Mouse (Mus musculus) CH12.LX (cell line): ENCODE measurements at regions not wholly inside any gene's neighbourhood (a gene's known extent, or its start where the extent isn't known, plus 50 kb on each side); places are given as distances from the start of the nearest gene placed in this dataset.

Experiments used
- DNase-seq: peaks from one replicate; pipeline ENCODE4 v3.0.0-alpha.2; 2013; ENCODE audit errors: extremely low read depth
- H3K27ac ChIP-seq: 2 replicates; pipeline ENCODE4 v1.5.1; 2012; ENCODE audit warnings: low read depth, mild to moderate bottlenecking, control low read depth, moderate library complexity; ENCODE audit not compliant: insufficient read depth
- H3K27me3 ChIP-seq: replicated peaks from 2 replicates; pipeline ENCODE3; 2012; ENCODE audit warnings: inconsistent platforms
- H3K36me3 ChIP-seq, 2 experiments: replicated peaks in 1 of 2; 2 replicates each; pipeline versions ENCODE3 to v1.6.1; 2012; ENCODE audit warnings: inconsistent platforms in 1 of 2, low read length in 1 of 2, mild to moderate bottlenecking in 1 of 2, mixed read lengths in 1 of 2, moderate library complexity in 1 of 2; ENCODE audit not compliant: control insufficient read depth in 1 of 2, insufficient read depth in 1 of 2
- H3K4me1 ChIP-seq, 2 experiments: 2 replicates each; pipeline ENCODE4 v1.6.1; 2012; ENCODE audit warnings: inconsistent platforms in 1 of 2, moderate library complexity in 1 of 2; ENCODE audit not compliant: insufficient read depth in 2 of 2, control insufficient read depth in 1 of 2
- H3K4me2 ChIP-seq: 2 replicates; pipeline ENCODE4 v1.6.1; 2012; ENCODE audit warnings: low read depth, mild to moderate bottlenecking, control low read depth; ENCODE audit not compliant: poor library complexity, insufficient read depth, severe bottlenecking
- H3K4me3 ChIP-seq, 3 experiments: fragments of 150-350 bp in 1 of 3; sonication (generic) in 1 of 3; replicated peaks in 1 of 3; 2 replicates each; pipeline versions ENCODE3 to v1.5.1; 2011 to 2012; ENCODE audit warnings: low read depth in 2 of 3, low read length in 2 of 3, mild to moderate bottlenecking in 2 of 3, moderate library complexity in 2 of 3, control low read depth in 1 of 3, improper control_type of control experiment in 1 of 3, inconsistent platforms in 1 of 3, mixed read lengths in 1 of 3; ENCODE audit not compliant: poor library complexity in 1 of 3
- H3K79me2 ChIP-seq: replicated peaks from 2 replicates; pipeline ENCODE4 v1.6.1; 2012; ENCODE audit warnings: mild to moderate bottlenecking, moderate library complexity; ENCODE audit not compliant: control insufficient read depth, poor library complexity, insufficient read depth, severe bottlenecking; ENCODE audit errors: extremely low read depth
- H3K9ac ChIP-seq: 2 replicates; pipeline ENCODE4 v1.6.1; 2012; ENCODE audit warnings: low read depth, mild to moderate bottlenecking, control low read depth, moderate library complexity; ENCODE audit not compliant: insufficient read depth
- H3K9me3 ChIP-seq: replicated peaks from 2 replicates; pipeline ENCODE3; 2012; ENCODE audit warnings: low read length, inconsistent platforms, mixed read lengths
- CHD1 ChIP-seq: IDR thresholded peaks from 2 replicates; pipeline ENCODE4 v1.6.1; 2012; ENCODE audit warnings: low read depth, low read length, improper control_type of control experiment, inconsistent platforms
- ELF1 ChIP-seq: IDR thresholded peaks from 2 replicates; pipeline ENCODE4 v1.6.1; 2014; ENCODE audit warnings: low read depth, mild to moderate bottlenecking, inconsistent platforms, low read length, improper control_type of control experiment
- EP300 ChIP-seq: IDR thresholded peaks from 2 replicates; pipeline ENCODE4 v1.6.1; 2011; ENCODE audit warnings: low read length, improper control_type of control experiment
- IRF4 ChIP-seq: IDR thresholded peaks from 2 replicates; pipeline ENCODE4 v1.6.1; 2014; ENCODE audit warnings: low read depth, mild to moderate bottlenecking, inconsistent platforms, low read length, improper control_type of control experiment
- JUND ChIP-seq: conservative IDR thresholded peaks from 2 replicates; pipeline ENCODE4 v1.6.1; 2011; ENCODE audit warnings: low read depth, low read length, improper control_type of control experiment
- KAT2A ChIP-seq: IDR thresholded peaks from 2 replicates; pipeline ENCODE4 v1.6.1; 2012; ENCODE audit warnings: low read length, improper control_type of control experiment, inconsistent platforms; ENCODE audit not compliant: insufficient replicate concordance
- MAFK ChIP-seq: IDR thresholded peaks from 2 replicates; pipeline ENCODE4 v1.6.1; 2011; ENCODE audit warnings: low read length, improper control_type of control experiment; ENCODE audit not compliant: insufficient replicate concordance
- MXI1 ChIP-seq: IDR thresholded peaks from 2 replicates; pipeline ENCODE4 v1.6.1; 2011; ENCODE audit warnings: mild to moderate bottlenecking, low read depth, low read length, improper control_type of control experiment
- MYC ChIP-seq: IDR thresholded peaks from 2 replicates; pipeline ENCODE4 v1.6.1; 2011; ENCODE audit warnings: low read depth, mild to moderate bottlenecking, improper control_type of control experiment, low read length
- NRF1 ChIP-seq: IDR thresholded peaks from 2 replicates; pipeline ENCODE4 v1.6.1; 2014; ENCODE audit warnings: low read depth, mild to moderate bottlenecking, inconsistent platforms, low read length, improper control_type of control experiment, moderate library complexity
- PAX5 ChIP-seq: IDR thresholded peaks from 2 replicates; pipeline ENCODE4 v1.6.1; 2012; ENCODE audit warnings: low read length, inconsistent platforms, mixed read lengths
- POLR2A ChIP-seq: IDR thresholded peaks from 2 replicates; pipeline ENCODE4 v1.6.1; 2011; ENCODE audit warnings: low read depth, mild to moderate bottlenecking, improper control_type of control experiment, low read length
- RAD21 ChIP-seq: IDR thresholded peaks from 2 replicates; pipeline ENCODE4 v1.6.1; 2011; ENCODE audit warnings: low read depth, mild to moderate bottlenecking, low read length, improper control_type of control experiment, moderate library complexity
- RCOR1 ChIP-seq: conservative IDR thresholded peaks from 2 replicates; pipeline ENCODE4 v1.6.1; 2012; ENCODE audit warnings: low read depth, mild to moderate bottlenecking, inconsistent platforms, low read length, improper control_type of control experiment
- SIN3A ChIP-seq: IDR thresholded peaks from 2 replicates; pipeline ENCODE4 v1.6.1; 2012; ENCODE audit warnings: low read length, improper control_type of control experiment, inconsistent platforms
- TBP ChIP-seq: conservative IDR thresholded peaks from 2 replicates; pipeline ENCODE4 v1.6.1; 2011; ENCODE audit warnings: low read depth, low read length, improper control_type of control experiment
- TCF12 ChIP-seq: IDR thresholded peaks from 2 replicates; pipeline ENCODE4 v1.6.1; 2014; ENCODE audit warnings: low read depth, mild to moderate bottlenecking, inconsistent platforms, low read length, improper control_type of control experiment
- ZKSCAN1 ChIP-seq: IDR thresholded peaks from 2 replicates; pipeline ENCODE4 v1.6.1; 2012; ENCODE audit warnings: low read depth, inconsistent platforms, low read length, improper control_type of control experiment, borderline replicate concordance
- ZNF384 ChIP-seq: IDR thresholded peaks from 2 replicates; pipeline ENCODE4 v1.6.1; 2012; ENCODE audit warnings: low read depth, low read length, improper control_type of control experiment, inconsistent platforms
- dilution Hi-C: fragments of 300-500 bp; cut with MboI; formaldehyde crosslinking; loops from 2 replicates; pipeline ENCODE4 v1.14.3; 2020; ENCODE audit warnings: low sequenced_read_pairs; ENCODE audit not compliant: extremely low pct_unique_long_range_greater_than_20kb, extremely low pct_ligation_motif_present
- in situ Hi-C: fragments of 300-500 bp; cut with MboI; formaldehyde crosslinking; loops from 3 replicates; pipeline ENCODE4 v1.14.3; 2019; ENCODE audit warnings: low sequenced_read_pairs, low pct_ligation_motif_present, low pct_unique_long_range_greater_than_20kb, mixed read lengths

DNA sequence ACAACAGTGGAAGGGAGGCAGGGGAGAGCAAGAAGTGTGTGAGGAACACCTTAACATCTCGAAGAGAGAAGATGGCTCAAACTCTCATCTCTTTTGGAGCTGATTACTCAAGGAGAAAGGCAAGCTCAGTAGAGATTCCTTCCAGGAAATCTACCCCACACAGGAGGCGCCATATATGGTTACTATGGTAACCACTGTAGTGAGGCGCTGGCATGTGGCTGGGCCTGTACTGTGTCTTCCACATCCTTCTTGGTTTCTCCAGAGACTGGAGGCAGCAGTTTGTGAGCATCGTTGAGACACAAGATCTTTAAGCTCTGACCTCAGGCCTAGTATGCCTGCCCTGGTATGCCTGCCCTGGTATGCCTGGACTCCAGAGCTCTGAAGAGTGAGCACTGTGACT is 191.6 kb upstream of the Foxq1 start:
- no peak for DNase-seq
- Histone ChIP-seq H3K27ac (no peak overlapping the region), H3K9me3 (no peaks in the 10 kb centered on the region), H3K4me2 (no peak overlapping the region), H3K4me3 (no peak overlapping the region), H3K9ac (no peak overlapping the region), H3K27me3 (no peaks in the 10 kb centered on the region), H3K4me1 (peaks cover 0 to 17% of the 10 kb centered on the region in 2 experiments; a peak in 3 of 4 replicates), H3K79me2 (no peaks in the 10 kb centered on the region), H3K36me3 (no peaks in the 10 kb centered on the region)
- in situ Hi-C loops (loop anchor here (25.0 kb wide), 1 partner anchor 802 kb away; no protein-coding TSS in a partner anchor), dilution Hi-C loops (no loop called here)
- TF ChIP-seq ZKSCAN1 = no peak
- TF ChIP-seq ELF1 = no peak
- TF ChIP-seq RAD21 = no peak
- TF ChIP-seq TCF12 = no peak

GRCm38 (mm10) chr13:31367226-31367625 is 188.7 kb upstream of the Foxq1 start:
- TF ChIP-seq SIN3A = no peak
- TF ChIP-seq CHD1 = no peak
- TF ChIP-seq MYC = no peak
- TF ChIP-seq MAFK = no peak
- no peak for TF ChIP-seq KAT2A
- no peak for TF ChIP-seq POLR2A
- no peak for TF ChIP-seq MXI1
- no peak for TF ChIP-seq JUND
- no peak for TF ChIP-seq TBP
- TF ChIP-seq RCOR1 = no peak
- in situ Hi-C loops (loop anchor here (25.0 kb wide), 1 partner anchor 805 kb away; no protein-coding TSS in a partner anchor), dilution Hi-C loops (no loop called here)
- Histone ChIP-seq H3K27me3 (no peaks in the 10 kb centered on the region), H3K79me2 (no peaks in the 10 kb centered on the region), H3K27ac (no peak overlapping the region), H3K9ac (no peak overlapping the region), H3K9me3 (no peaks in the 10 kb centered on the region), H3K36me3 (no peaks in the 10 kb centered on the region), H3K4me3 (no peak overlapping the region), H3K4me2 (no peak overlapping the region), H3K4me1 (peaks cover 0 to 17% of the 10 kb centered on the region in 2 experiments; a peak in 3 of 4 replicates)
- no peak for DNase-seq

DNA sequence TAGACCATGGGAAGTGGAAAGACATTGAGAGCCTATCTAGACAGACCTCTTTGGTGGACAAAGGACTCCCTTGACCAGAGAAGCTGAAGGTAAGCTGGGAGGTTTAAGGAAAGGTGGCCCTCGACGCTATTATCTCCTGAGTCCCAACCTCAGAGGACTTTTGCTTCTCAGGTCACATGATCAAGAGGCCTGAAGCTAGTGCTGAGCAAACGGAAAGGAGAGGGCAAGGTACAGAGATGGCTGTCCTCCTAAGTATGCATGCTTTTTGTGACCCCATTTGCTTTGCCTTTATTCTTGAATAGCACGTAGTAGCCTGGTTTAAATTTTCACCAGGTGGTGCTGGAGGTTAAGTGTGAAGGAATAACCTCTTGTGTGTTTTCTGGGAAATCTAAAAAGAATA is 186.8 kb upstream of the Foxq1 start:
- no peak overlapping the region for H3K4me2 ChIP-seq
- H3K4me1 ChIP-seq = peaks cover 0 to 14% of the 10 kb centered on the region in 2 experiments; a peak in 3 of 4 replicates
- no peaks in the 10 kb centered on the region for H3K79me2 ChIP-seq
- no peaks in the 10 kb centered on the region for H3K27me3 ChIP-seq
- H3K27ac ChIP-seq = no peak overlapping the region
- TF ChIP-seq PAX5 = no peak
- no peak for TF ChIP-seq IRF4
- no peak for TF ChIP-seq NRF1
- TF ChIP-seq ZNF384 = no peak
- no peak for TF ChIP-seq ELF1
- no peak for TF ChIP-seq EP300
- dilution Hi-C loops = no loop called here
- in situ Hi-C loops = loop anchor here (25.0 kb wide), 1 partner anchor 807 kb away; no protein-coding TSS in a partner anchor
- no peaks in the 10 kb centered on the region for H3K36me3 ChIP-seq
- DNase-seq = no peak
- no peak overlapping the region for H3K9ac ChIP-seq
- H3K4me3 ChIP-seq = no peak overlapping the region
- no peaks in the 10 kb centered on the region for H3K9me3 ChIP-seq
